Comparison of ENCODE assay signal across 8 mouse cellular contexts in genomic region chr9:108412221-108412620, GRCm38 (mm10). TPM values are rescaled to one million over a fixed set of nuclear protein-coding genes. Genes with fewer than 3 reads are reported as not detected.
DNase-seq lines count a peak whose midpoint lies in the region; ATAC-seq and TF ChIP-seq lines count a peak whose summit lies in the region.
"Had no signal": no experiment of that assay in that cellular context is flagged by ENCODE, and none has a peak within 500 bp of the region (broad histone marks: within the 10 kb centered on the region; RNA-seq: fewer than 3 reads in every experiment).

No protein-coding gene starts in this region.

- no peak overlapping the region for H3K4me2 ChIP-seq in kidney, embryonic 16.5 days (replicated peaks; ENCODE audit: low read depth, low read length)
- H3K4me2 ChIP-seq in lung, postnatal 0 days (replicated peaks; ENCODE audit: low read depth, low read length) = no peak overlapping the region
- H3K4me2 ChIP-seq in midbrain, embryonic 15.5 days = no peak overlapping the region

- no peak overlapping the region for H3K4me3 ChIP-seq in kidney, embryonic 16.5 days (ENCODE audit: low read length)
- H3K4me3 ChIP-seq in lung, postnatal 0 days (ENCODE audit: low read depth, low read length) = no peak overlapping the region
- H3K4me3 ChIP-seq in midbrain, embryonic 15.5 days = no peak overlapping the region

- no peaks in the 10 kb centered on the region for H3K9me3 ChIP-seq in kidney, embryonic 16.5 days (ENCODE audit: low read length)
- no peaks in the 10 kb centered on the region for H3K9me3 ChIP-seq in lung, postnatal 0 days (ENCODE audit: low read length)
- H3K9me3 ChIP-seq in midbrain, embryonic 15.5 days = no peaks in the 10 kb centered on the region

- peak; percentile 24 to 58 for DNase-seq in kidney, adult 8-10 months
- DNase-seq in MEL-GATA-1-ER (ENCODE audit: extremely low read depth, low read depth) = peak; percentile 13
- DNase-seq in adrenal gland, postnatal 14 days = peak; percentile 44
- peak; percentile 44 for DNase-seq in lung, postnatal 0 days (ENCODE audit: low spot score)
- DNase-seq in right cerebral cortex, postnatal 36 days (ENCODE audit: low spot score in 2 of 2) = no peak

- peak; percentile 54 for TF ChIP-seq CTCF in lung, postnatal 0 days (IDR thresholded peaks at IDR 0.05)

- no peak overlapping the region for H3K9ac ChIP-seq in kidney, embryonic 16.5 days (replicated peaks; ENCODE audit: low read length)
- H3K9ac ChIP-seq in lung, postnatal 0 days (replicated peaks; ENCODE audit: low read depth) = no peak overlapping the region
- no peak overlapping the region for H3K9ac ChIP-seq in midbrain, embryonic 15.5 days

- H3K27ac ChIP-seq in kidney, embryonic 16.5 days (ENCODE audit: low read length) = no peak overlapping the region
- H3K27ac ChIP-seq in lung, postnatal 0 days (ENCODE audit: low read length) = no peak overlapping the region
- no peak overlapping the region for H3K27ac ChIP-seq in midbrain, embryonic 15.5 days

- WGBS in kidney, embryonic 16.5 days = 83% methylated on average over 1 of the region's 1 CpGs
- 74% methylated on average over 1 of the region's 1 CpGs for WGBS in lung, postnatal 0 days
- 79% methylated on average over 1 of the region's 1 CpGs for WGBS in midbrain, embryonic 15.5 days

- no peaks in the 10 kb centered on the region for H3K36me3 ChIP-seq in kidney, embryonic 16.5 days (ENCODE audit: insufficient read depth, low read length)
- H3K36me3 ChIP-seq in lung, postnatal 0 days (ENCODE audit: insufficient read depth, low read length) = no peaks in the 10 kb centered on the region
- no peaks in the 10 kb centered on the region for H3K36me3 ChIP-seq in midbrain, embryonic 15.5 days (replicated peaks)

- no peak for TF ChIP-seq EP300 in lung, postnatal 0 days (IDR thresholded peaks at IDR 0.05)

- H3K27me3 ChIP-seq in kidney, embryonic 16.5 days (ENCODE audit: insufficient read depth, low read length) = no peaks in the 10 kb centered on the region
- H3K27me3 ChIP-seq in lung, postnatal 0 days (replicated peaks; ENCODE audit: insufficient read depth, low read length) = no peaks in the 10 kb centered on the region
- no peaks in the 10 kb centered on the region for H3K27me3 ChIP-seq in midbrain, embryonic 15.5 days (replicated peaks)

- H3K4me1 ChIP-seq in kidney, embryonic 16.5 days (ENCODE audit: insufficient read depth, low read length) = no peaks in the 10 kb centered on the region
- H3K4me1 ChIP-seq in lung, postnatal 0 days (ENCODE audit: insufficient read depth, low read depth, low read length) = no peaks in the 10 kb centered on the region
- H3K4me1 ChIP-seq in midbrain, embryonic 15.5 days = no peaks in the 10 kb centered on the region; the same call in 1 of the 2 replicates

- ATAC-seq in kidney, embryonic 16.5 days (ENCODE audit: low FRiP score, low TSS enrichment) = no peak
- no peak for ATAC-seq in lung, postnatal 0 days
- ATAC-seq in midbrain, embryonic 15.5 days (replicated peaks) = no peak

RNA-seq across cellular contexts. Expression of gene Ccdc36, which starts 16.1 kb away (rescaled TPM):
- polyA plus RNA-seq in kidney, embryonic 16.5 days (2015; fragmentation: Nextera tagmentation; extraction: Ambion mirVana) = 1.5 and 1.7 TPM in 2 replicates
- not detected in 2 replicates for total RNA-seq in adrenal gland, postnatal 14 days (2021)
- 0.31 and 0.56 TPM in 2 replicates for polyA plus RNA-seq in lung, postnatal 0 days (2015; fragmentation: Nextera tagmentation; extraction: Ambion mirVana)
- polyA plus RNA-seq in midbrain, embryonic 15.5 days (2015; fragmentation: Nextera tagmentation; extraction: Ambion mirVana) = 1.7 and 1.8 TPM in 2 replicates

RNA-seq across cellular contexts. Expression of gene 1700102P08Rik, which starts 19.6 kb away (rescaled TPM):
- 0.62 and 1.2 TPM in 2 replicates for polyA plus RNA-seq in kidney, embryonic 16.5 days (2015; fragmentation: Nextera tagmentation; extraction: Ambion mirVana)
- total RNA-seq in adrenal gland, postnatal 14 days (2021) = 0.74 and 1.4 TPM in 2 replicates
- polyA plus RNA-seq in lung, postnatal 0 days (2015; fragmentation: Nextera tagmentation; extraction: Ambion mirVana) = 0.35 and 0.49 TPM in 2 replicates
- 2.4 and 2.7 TPM in 2 replicates for polyA plus RNA-seq in midbrain, embryonic 15.5 days (2015; fragmentation: Nextera tagmentation; extraction: Ambion mirVana)
- total RNA-seq: common myeloid progenitor, adult 5-6 weeks had no signal

RNA-seq across cellular contexts. Expression of gene BC048562, which starts 24.1 kb away (rescaled TPM):
- polyA plus RNA-seq in kidney, embryonic 16.5 days (2015; fragmentation: Nextera tagmentation; extraction: Ambion mirVana) = not detected in 2 replicates
- total RNA-seq in adrenal gland, postnatal 14 days (2021) = not detected in 2 replicates
- not detected in 2 replicates for polyA plus RNA-seq in lung, postnatal 0 days (2015; fragmentation: Nextera tagmentation; extraction: Ambion mirVana)
- not detected in 2 replicates for polyA plus RNA-seq in midbrain, embryonic 15.5 days (2015; fragmentation: Nextera tagmentation; extraction: Ambion mirVana)
- total RNA-seq: common myeloid progenitor, adult 5-6 weeks had no signal

RNA-seq across cellular contexts. Expression of gene Ccdc71, which starts 48.1 kb away (rescaled TPM):
- 77.0 and 82.4 TPM in 2 replicates for polyA plus RNA-seq in kidney, embryonic 16.5 days (2015; fragmentation: Nextera tagmentation; extraction: Ambion mirVana)
- total RNA-seq in adrenal gland, postnatal 14 days (2021) = 35.1 and 36.4 TPM in 2 replicates
- polyA plus RNA-seq in lung, postnatal 0 days (2015; fragmentation: Nextera tagmentation; extraction: Ambion mirVana) = 42.1 and 44.3 TPM in 2 replicates
- polyA plus RNA-seq in midbrain, embryonic 15.5 days (2015; fragmentation: Nextera tagmentation; extraction: Ambion mirVana) = 70.2 and 71.4 TPM in 2 replicates

RNA-seq across cellular contexts. Expression of gene Klhdc8b, which starts 49.2 kb away (rescaled TPM):
- 38.8 and 41.6 TPM in 2 replicates for polyA plus RNA-seq in kidney, embryonic 16.5 days (2015; fragmentation: Nextera tagmentation; extraction: Ambion mirVana)
- total RNA-seq in adrenal gland, postnatal 14 days (2021) = 29.7 and 30.9 TPM in 2 replicates
- 60.5 and 77.6 TPM in 2 replicates for polyA plus RNA-seq in lung, postnatal 0 days (2015; fragmentation: Nextera tagmentation; extraction: Ambion mirVana)
- 82.8 and 87.3 TPM in 2 replicates for polyA plus RNA-seq in midbrain, embryonic 15.5 days (2015; fragmentation: Nextera tagmentation; extraction: Ambion mirVana)

Comparison
In these comparisons a context has a peak if more than half of its experiments do, and no peak if none do; other contexts are left out.
1. DNase-seq: peak in kidney, adult 8-10 months (2 of 2), MEL-GATA-1-ER (single experiment), adrenal gland, postnatal 14 days (single experiment) and lung, postnatal 0 days (single experiment); none in right cerebral cortex, postnatal 36 days (0 of 2).